Mouse (Mus musculus): ENCODE results near the gene Ccdc122.

DNA sequence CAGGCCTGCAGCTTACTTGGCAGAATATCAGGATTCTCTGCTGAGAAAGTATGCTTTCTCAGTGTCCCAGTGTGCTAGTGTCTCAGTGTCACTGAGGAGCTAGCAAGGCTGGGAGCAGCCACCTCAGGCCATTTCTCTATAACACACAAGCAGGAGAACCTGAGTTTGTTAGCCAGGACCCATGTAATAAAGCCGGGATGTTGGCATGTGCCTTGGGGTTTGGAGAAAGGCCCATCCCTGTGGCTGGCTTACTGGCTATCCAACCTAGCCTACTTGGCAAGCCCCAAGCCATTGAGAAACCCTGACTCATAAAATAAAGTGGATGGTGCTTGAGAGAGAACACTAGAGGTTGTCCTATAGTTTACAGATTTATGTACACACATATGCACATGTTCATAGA lies 32.8 kb downstream of the Ccdc122 start:
- TF ChIP-seq CTCF (IDR thresholded peaks at IDR 0.05; ENCODE audit: low read depth, low read length) (no peak), POLR2A (IDR thresholded peaks at IDR 0.05; ENCODE audit: extremely low read depth, insufficient read depth, low read length) (no peak)

Data from liver, adult 2 months (tissue).